Mouse (Mus musculus) thymus, postnatal 4 days (tissue): ENCODE results near the gene Kif22.

Source experiments
- DNase-seq: peaks from one replicate; pipeline ENCODE4 v3.0.0; 2021

Gene Kif22

GRCm38 (mm10) chr7:126983113-126983512 is 59.2 kb downstream of the Kif22 start:
- no peak for DNase-seq

GRCm38 (mm10) chr7:126982054-126982453 is 60.2 kb downstream of the Kif22 start:
- DNase-seq: no peak

- no peak for DNase-seq
These were observed 60.7 kb downstream of the Kif22 start for GRCm38 (mm10) chr7:126981601-126982000.

GRCm38 (mm10) chr7:126978841-126979240 is 63.4 kb downstream of the Kif22 start:
- DNase-seq: no peak
